Mouse (Mus musculus) intestine, embryonic 16.5 days (tissue): ENCODE measurements around the gene Snx30. TPM values are rescaled to one million over a fixed set of nuclear protein-coding genes. Genes with fewer than 3 reads are reported as not detected.
A peak's percentile ranks its signal among the peaks of the same experiment; 100 is the strongest.

ENCODE experiments used
- ATAC-seq: fragments of 200-750 bp; cut with Nextera tagmentation; 2 replicates; pipeline ENCODE4 v1.8.0; 2017; ENCODE audit warnings: moderate TSS enrichment, moderate library complexity
- H3K27ac ChIP-seq: fragments of 300-500 bp; sonication (generic); 2 replicates; pipeline ENCODE4 v1.5.1; 2014; ENCODE audit warnings: mild to moderate bottlenecking, low read length
- H3K27me3 ChIP-seq: fragments of 300-500 bp; sonication (generic); replicated peaks from 2 replicates; pipeline ENCODE4 v1.6.1; 2014; ENCODE audit warnings: low read length, control low read depth, mixed read lengths; ENCODE audit not compliant: control insufficient read depth, insufficient read depth
- H3K36me3 ChIP-seq: fragments of 300-500 bp; sonication (generic); 2 replicates; pipeline ENCODE4 v1.6.1; 2014; ENCODE audit warnings: low read length, control low read depth; ENCODE audit not compliant: control insufficient read depth, insufficient read depth
- H3K4me1 ChIP-seq: fragments of 300-500 bp; sonication (generic); 2 replicates; pipeline ENCODE4 v1.6.1; 2014; ENCODE audit warnings: low read length, control low read depth, mixed read lengths; ENCODE audit not compliant: control insufficient read depth, insufficient read depth
- H3K4me2 ChIP-seq: fragments of 300-500 bp; sonication (generic); 2 replicates; pipeline ENCODE4 v1.6.1; 2014; ENCODE audit warnings: low read depth, low read length, control low read depth
- H3K4me3 ChIP-seq: fragments of 300-500 bp; sonication (generic); 2 replicates; pipeline ENCODE4 v1.5.1; 2014; ENCODE audit warnings: mild to moderate bottlenecking, low read length
- H3K9ac ChIP-seq: fragments of 300-500 bp; sonication (generic); 2 replicates; pipeline ENCODE4 v1.6.1; 2014; ENCODE audit warnings: low read depth, low read length
- H3K9me3 ChIP-seq: fragments of 300-500 bp; sonication (generic); 2 replicates; pipeline ENCODE4 v1.6.1; 2016; ENCODE audit warnings: low read length, control low read depth; ENCODE audit not compliant: control insufficient read depth
- WGBS: fragments of 180-500 bp; shearing (Covaris S2); extraction: QIAGEN DNeasy Blood & Tissue Kit; methylation state at CpG from one replicate; pipeline ENCODE4 v1.1.7; 2014; 5-methylcytosine and 5-hydroxymethylcytosine counted together
- polyA plus RNA-seq: library from polyadenylated mRNA; unstranded; fragments of >200 nt; fragmentation: Nextera tagmentation; extraction: Ambion mirVana; gene quantifications from 2 replicates; pipeline ENCODE4 v1.2.1, GENCODE M21; 2015

The Snx30 gene
- polyA plus RNA-seq, 1 experiment from 2014 or later = 5.2 TPM

DNA sequence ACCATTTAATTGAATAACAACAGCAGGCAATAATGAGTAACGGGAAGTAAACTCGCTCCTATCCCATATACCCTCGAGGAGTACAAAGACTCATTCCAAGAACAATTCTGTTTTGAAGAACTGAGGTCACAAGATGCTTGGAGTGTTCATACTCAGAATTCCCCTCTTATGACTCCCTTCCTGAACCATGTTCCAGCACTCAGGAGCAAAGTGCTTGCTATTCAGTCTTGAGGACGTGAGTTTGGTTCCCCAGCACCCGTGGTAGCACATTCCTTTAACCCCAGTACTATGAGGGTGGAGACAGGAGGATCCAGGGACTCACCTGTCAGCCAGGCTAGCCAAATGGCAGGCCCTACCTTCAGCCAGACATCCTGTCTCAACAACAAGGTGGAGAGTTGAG, 25.4 kb downstream of the Snx30 start:
- Histone ChIP-seq H3K4me1 (no peaks in the 10 kb centered on the region), H3K4me3 (no peak overlapping the region), H3K27me3 (no peaks in the 10 kb centered on the region), H3K9ac (no peak overlapping the region), H3K27ac (no peak overlapping the region), H3K9me3 (no peaks in the 10 kb centered on the region), H3K4me2 (no peak overlapping the region), H3K36me3 (no peaks in the 10 kb centered on the region)
- WGBS = 69% methylated on average over 5 of the region's 5 CpGs
- ATAC-seq = no peak

DNA sequence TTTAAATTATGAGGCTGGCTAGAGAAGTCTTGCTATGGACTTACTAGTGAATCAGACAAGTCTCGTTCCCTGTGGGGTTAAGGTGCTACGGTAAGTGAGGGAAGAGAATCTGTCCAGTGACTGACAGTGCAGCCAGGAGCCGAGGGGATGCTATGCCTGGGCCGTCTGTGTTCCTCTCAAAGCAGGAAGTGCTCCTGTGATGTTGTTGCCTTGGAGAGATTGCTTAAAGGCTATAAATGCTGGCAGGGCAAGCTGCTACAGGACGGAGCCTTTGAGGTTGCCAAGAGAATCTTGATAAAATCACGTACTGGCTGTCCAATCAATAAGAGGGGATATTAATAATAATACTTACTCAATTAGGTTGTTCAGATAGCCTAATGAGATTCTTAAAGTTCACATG, 27.2 kb downstream of the Snx30 start:
- no peak for ATAC-seq
- H3K9ac ChIP-seq = no peak overlapping the region
- 47% methylated on average over 6 of the region's 6 CpGs for WGBS

DNA sequence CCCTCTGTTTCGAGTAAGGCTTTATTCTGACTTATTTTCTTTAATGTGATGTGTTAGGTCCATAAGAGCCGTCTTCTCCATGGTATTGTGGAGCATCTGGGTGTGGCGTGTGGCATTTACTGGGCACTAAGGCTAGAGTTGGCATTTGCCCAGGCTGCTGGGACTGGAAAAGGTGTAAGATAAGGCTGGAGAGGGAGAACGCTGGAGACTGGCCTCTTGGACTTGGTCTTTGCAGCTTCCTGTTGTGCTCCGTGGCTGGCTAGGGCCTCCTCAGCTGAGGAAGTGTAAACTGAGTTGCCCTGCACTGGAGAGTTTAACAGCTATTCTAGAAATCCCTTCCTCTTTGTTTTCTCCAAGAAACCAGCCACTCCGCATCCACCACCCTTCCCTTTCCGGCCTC, 32.0 kb downstream of the Snx30 start:
- Histone ChIP-seq H3K27me3 (no peaks in the 10 kb centered on the region), H3K4me3 (no peak overlapping the region), H3K9ac (no peak overlapping the region), H3K9me3 (no peaks in the 10 kb centered on the region), H3K36me3 (no peaks in the 10 kb centered on the region), H3K27ac (0 out of 2 replicates have a peak overlapping the region, but pooled peaks have one; percentile 27), H3K4me2 (no peak overlapping the region), H3K4me1 (0 out of 2 replicates have a peak, but pooled peaks cover 3% of the 10 kb centered on the region)
- 69% methylated on average over 7 of the region's 7 CpGs for WGBS
- ATAC-seq = no peak

More for the DNA sequence above, 27.2 kb downstream of the Snx30 start:
- no peak overlapping the region for H3K27ac ChIP-seq
- H3K9me3 ChIP-seq = no peaks in the 10 kb centered on the region
- H3K4me2 ChIP-seq = no peak overlapping the region
- 0 out of 2 replicates have a peak, but pooled peaks cover 3% of the 10 kb centered on the region for H3K4me1 ChIP-seq
- H3K36me3 ChIP-seq = no peaks in the 10 kb centered on the region
- no peaks in the 10 kb centered on the region for H3K27me3 ChIP-seq
- H3K4me3 ChIP-seq = no peak overlapping the region

DNA sequence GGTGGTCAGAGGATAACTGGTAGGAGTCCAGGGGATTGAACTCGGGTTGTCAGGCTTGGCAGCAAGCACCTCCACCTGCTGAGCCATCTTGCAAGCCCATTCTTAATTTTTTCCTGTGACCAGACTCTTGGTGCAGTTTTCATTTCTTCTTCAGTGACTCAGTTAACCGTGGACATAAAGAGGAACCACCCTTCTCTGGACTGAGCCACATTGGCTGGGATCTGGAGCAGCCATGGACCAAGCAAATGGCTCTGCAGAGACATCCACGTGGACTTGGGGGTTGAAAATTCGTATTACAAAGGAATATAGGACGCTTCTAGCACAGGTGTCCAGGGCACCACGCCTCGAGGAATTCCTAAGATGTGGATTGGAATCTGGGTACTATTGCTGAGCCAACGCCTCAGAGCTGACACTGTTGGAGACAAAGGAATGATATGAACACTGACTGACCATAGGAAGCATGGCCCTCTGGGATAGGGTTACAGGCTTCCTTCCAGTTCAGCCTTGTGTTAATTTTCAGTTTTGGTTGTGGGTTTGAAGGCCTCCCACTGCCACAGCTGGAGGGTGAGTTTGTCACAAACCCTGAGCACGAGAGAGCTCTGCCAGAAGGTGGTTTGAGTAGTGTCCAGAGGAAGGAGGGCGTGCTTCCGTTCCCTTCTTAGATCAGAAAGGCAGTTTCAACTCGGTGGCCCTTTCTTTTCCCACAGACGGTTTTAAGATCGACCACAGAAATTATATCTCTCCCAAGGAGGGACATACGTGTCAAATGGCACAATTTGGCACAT, 39.0 kb downstream of the Snx30 start:
- Histone ChIP-seq H3K4me2 (no peak overlapping the region), H3K4me3 (no peak overlapping the region), H3K4me1 (no peaks in the 10 kb centered on the region), H3K27ac (no peak overlapping the region), H3K9me3 (no peaks in the 10 kb centered on the region), H3K9ac (no peak overlapping the region), H3K36me3 (no peaks in the 10 kb centered on the region), H3K27me3 (no peaks in the 10 kb centered on the region)
- WGBS = 82% methylated on average over 15 of the region's 15 CpGs
- no peak for ATAC-seq

GRCm38 (mm10) chr4:59845245-59845637, 39.6 kb downstream of the Snx30 start:
- Histone ChIP-seq H3K4me3 (no peak overlapping the region), H3K27ac (no peak overlapping the region), H3K4me2 (no peak overlapping the region)

DNA sequence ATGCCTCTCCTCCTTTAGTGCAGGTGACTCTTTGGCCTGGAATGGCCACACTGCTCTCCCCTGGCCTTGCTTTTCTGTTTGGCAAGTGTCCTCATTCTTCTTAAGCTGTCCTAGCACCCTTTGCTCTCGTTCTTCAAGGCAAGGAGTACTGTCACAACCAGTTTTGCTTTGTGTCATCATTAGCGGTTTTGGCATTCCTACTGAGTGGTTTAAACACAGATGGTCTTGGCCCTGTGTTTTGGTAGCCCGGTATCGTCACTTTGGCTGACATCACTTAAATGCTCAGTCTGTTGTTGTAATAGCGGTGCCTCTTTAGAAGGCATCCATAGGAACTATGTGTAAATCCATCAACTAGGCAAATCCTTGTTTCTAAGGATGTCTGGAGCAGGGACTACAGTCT, 41.8 kb downstream of the Snx30 start:
- WGBS = 82% methylated on average over 5 of the region's 5 CpGs
- H3K9ac ChIP-seq = no peak overlapping the region
- H3K4me3 ChIP-seq = no peak overlapping the region
- no peaks in the 10 kb centered on the region for H3K36me3 ChIP-seq
- ATAC-seq = no peak
- H3K27me3 ChIP-seq = no peaks in the 10 kb centered on the region
- no peaks in the 10 kb centered on the region for H3K9me3 ChIP-seq
- no peak overlapping the region for H3K4me2 ChIP-seq
- H3K27ac ChIP-seq = no peak overlapping the region
- H3K4me1 ChIP-seq = no peaks in the 10 kb centered on the region

More at GRCm38 (mm10) chr4:59845245-59845637, 39.6 kb downstream of the Snx30 start:
- Histone ChIP-seq H3K36me3 (no peaks in the 10 kb centered on the region), H3K27me3 (no peaks in the 10 kb centered on the region), H3K9ac (no peak overlapping the region), H3K4me1 (no peaks in the 10 kb centered on the region), H3K9me3 (no peaks in the 10 kb centered on the region)
- ATAC-seq = no peak
- 76% methylated on average over 3 of the region's 3 CpGs for WGBS

- 60% methylated on average over 2 of the region's 2 CpGs for WGBS
- H3K4me3 ChIP-seq = no peak overlapping the region
- no peak overlapping the region for H3K4me2 ChIP-seq
- peak; percentile 52; the same call in 1 of the 2 replicates for ATAC-seq
- H3K4me1 ChIP-seq = no peaks in the 10 kb centered on the region
- H3K27me3 ChIP-seq = no peaks in the 10 kb centered on the region
- no peak overlapping the region for H3K27ac ChIP-seq
- H3K9ac ChIP-seq = no peak overlapping the region
- H3K36me3 ChIP-seq = no peaks in the 10 kb centered on the region
- H3K9me3 ChIP-seq = no peaks in the 10 kb centered on the region
Observed at GRCm38 (mm10) chr4:59850181-59850580, 44.5 kb downstream of the Snx30 start.

DNA sequence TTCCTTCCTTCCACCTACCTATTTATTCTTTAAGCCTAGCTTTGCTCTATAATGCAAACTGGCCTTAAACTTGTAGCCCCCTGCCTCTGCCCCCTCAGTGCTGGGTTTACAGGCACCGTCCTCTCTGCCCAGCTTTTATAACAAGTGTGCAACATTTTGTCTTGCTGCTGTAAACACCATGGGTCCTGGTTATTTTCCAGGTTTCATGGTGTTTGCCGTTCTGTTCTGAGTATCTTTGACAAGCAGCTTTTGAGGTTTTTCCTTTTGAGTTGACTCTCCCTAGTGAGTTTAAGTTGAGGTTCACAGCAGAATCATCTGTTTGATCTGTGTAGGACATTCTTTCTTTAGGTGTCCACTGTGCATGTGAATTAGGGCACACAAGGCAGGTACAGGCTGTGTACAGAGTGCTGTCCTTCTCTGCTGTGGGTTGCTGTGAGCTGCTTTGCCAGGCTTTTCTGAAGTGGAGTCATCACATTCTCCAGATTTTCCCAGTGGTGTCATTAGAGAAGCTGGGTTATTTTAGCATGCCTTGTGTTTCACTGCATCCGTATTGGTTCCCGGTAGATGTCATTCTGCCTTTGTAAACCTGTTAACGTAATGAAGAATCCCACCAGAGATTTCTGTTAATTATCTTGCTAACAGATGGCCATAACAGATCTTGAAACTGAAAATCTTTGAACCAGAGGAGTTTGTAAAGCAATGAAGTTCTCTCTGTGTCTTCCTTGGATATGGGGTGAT, 45.4 kb downstream of the Snx30 start:
- 80% methylated on average over 5 of the region's 5 CpGs for WGBS

GRCm38 (mm10) chr4:59853155-59853554, 47.5 kb downstream of the Snx30 start:
- 0 out of 2 replicates have a peak, but pooled peaks have one; percentile 42 for ATAC-seq
- no peak overlapping the region for H3K4me2 ChIP-seq
- H3K27ac ChIP-seq = no peak overlapping the region
- H3K9ac ChIP-seq = no peak overlapping the region
- no peaks in the 10 kb centered on the region for H3K27me3 ChIP-seq
- no peak overlapping the region for H3K4me3 ChIP-seq
- H3K36me3 ChIP-seq = peaks cover 5% of the 10 kb centered on the region; the same call in 1 of the 2 replicates
- 92% methylated on average over 7 of the region's 7 CpGs for WGBS
- H3K4me1 ChIP-seq = no peaks in the 10 kb centered on the region
- H3K9me3 ChIP-seq = no peaks in the 10 kb centered on the region

More for the DNA sequence above, 45.4 kb downstream of the Snx30 start:
- Histone ChIP-seq H3K27ac (no peak overlapping the region), H3K4me2 (no peak overlapping the region), H3K4me1 (no peaks in the 10 kb centered on the region), H3K36me3 (no peaks in the 10 kb centered on the region), H3K9ac (no peak overlapping the region), H3K9me3 (no peaks in the 10 kb centered on the region), H3K27me3 (no peaks in the 10 kb centered on the region), H3K4me3 (no peak overlapping the region)
- no peak for ATAC-seq
